Mouse (Mus musculus) neural tube, embryonic 15.5 days (tissue): ENCODE data around the gene Nr1i3. TPM values are rescaled to one million over a fixed set of nuclear protein-coding genes. Genes with fewer than 3 reads are reported as not detected.
A peak's percentile ranks its signal among the peaks of the same experiment; 100 is the strongest.

ENCODE experiments used
- ATAC-seq: fragments of 200-750 bp; cut with Nextera tagmentation; 2 replicates; pipeline ENCODE4 v1.8.0; 2017; ENCODE audit warnings: mild to moderate bottlenecking, moderate TSS enrichment, moderate library complexity; ENCODE audit not compliant: low FRiP score
- H3K27ac ChIP-seq: fragments of 300-500 bp; sonication (generic); replicated peaks from 2 replicates; pipeline ENCODE4 v1.5.1; 2015; ENCODE audit warnings: mild to moderate bottlenecking, inconsistent platforms
- H3K27me3 ChIP-seq: fragments of 300-500 bp; sonication (generic); replicated peaks from 2 replicates; pipeline ENCODE4 v1.6.1; 2015; ENCODE audit warnings: inconsistent platforms
- H3K36me3 ChIP-seq: fragments of 300-500 bp; sonication (generic); 2 replicates; pipeline ENCODE4 v1.6.1; 2015; ENCODE audit warnings: inconsistent platforms
- H3K4me1 ChIP-seq: fragments of 300-500 bp; sonication (generic); 2 replicates; pipeline ENCODE4 v1.6.1; 2015; ENCODE audit warnings: inconsistent platforms
- H3K4me2 ChIP-seq: fragments of 300-500 bp; sonication (generic); 2 replicates; pipeline ENCODE4 v1.6.1; 2015; ENCODE audit warnings: inconsistent platforms, mild to moderate bottlenecking, moderate library complexity
- H3K4me3 ChIP-seq: fragments of 300-500 bp; sonication (generic); replicated peaks from 2 replicates; pipeline ENCODE4 v1.5.1; 2015; ENCODE audit warnings: mild to moderate bottlenecking, inconsistent platforms
- H3K9ac ChIP-seq: fragments of 300-500 bp; sonication (generic); replicated peaks from 2 replicates; pipeline ENCODE4 v1.6.1; 2015; ENCODE audit warnings: mild to moderate bottlenecking, inconsistent platforms
- H3K9me3 ChIP-seq: fragments of 300-500 bp; sonication (generic); replicated peaks from 2 replicates; pipeline ENCODE4 v1.6.1; 2016; ENCODE audit warnings: inconsistent platforms
- WGBS: fragments of 180-500 bp; shearing (Covaris S2); methylation state at CpG from one replicate; pipeline ENCODE4 v1.1.7; 2015; ENCODE audit warnings: mixed read lengths; 5-methylcytosine and 5-hydroxymethylcytosine counted together
- polyA plus RNA-seq: library from polyadenylated mRNA; unstranded; fragments of >200 nt; fragmentation: Nextera tagmentation; extraction: Ambion mirVana; gene quantifications from 2 replicates; pipeline ENCODE4 v1.2.1, GENCODE M21; 2015

Nr1i3 gene
- polyA plus RNA-seq, 1 experiment from 2014 or later: 0.38 TPM

DNA sequence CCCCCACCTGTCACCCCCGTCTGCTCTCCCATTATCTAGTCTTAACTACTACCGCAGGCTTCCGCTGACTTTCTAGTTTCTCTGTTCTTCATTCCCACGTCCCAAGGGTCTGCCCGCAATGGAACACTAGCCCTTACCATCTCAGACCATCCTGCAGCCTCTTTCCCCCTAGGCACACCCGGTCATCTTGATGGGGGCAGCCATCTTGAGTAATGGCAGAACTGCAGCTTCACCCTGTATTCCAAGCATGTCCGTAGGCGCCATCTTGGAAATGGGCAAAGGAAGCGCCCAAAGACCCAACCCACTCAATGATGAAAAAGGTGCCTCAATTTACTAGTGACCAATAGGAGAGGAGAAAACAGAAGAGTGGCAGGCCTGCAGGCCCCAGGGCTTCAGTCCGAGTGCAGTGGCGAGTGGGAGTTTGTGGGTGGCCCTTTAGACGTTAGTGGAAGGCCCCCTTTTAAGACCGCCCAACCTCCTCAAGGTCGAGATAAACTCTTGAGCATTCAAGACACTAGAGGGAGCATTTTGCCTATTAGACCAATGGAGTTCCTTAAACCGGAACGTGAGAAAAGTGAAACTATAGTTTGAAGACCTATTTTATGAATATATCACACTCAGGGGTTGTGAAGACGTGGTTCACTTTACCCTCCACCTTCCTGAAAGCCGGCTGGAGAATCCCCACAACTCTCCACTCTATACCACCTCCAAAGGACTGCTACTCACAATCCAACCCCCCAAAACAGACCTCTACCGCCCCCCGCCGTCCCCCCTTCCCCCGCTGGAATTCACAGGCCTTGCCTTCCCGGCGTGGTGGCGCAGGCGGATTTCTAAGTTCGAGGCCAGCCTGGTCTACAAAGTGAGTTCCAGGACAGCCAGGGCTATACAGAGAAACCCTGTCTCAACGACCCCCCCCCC is 8.7 kb downstream of the Nr1i3 start, which contains the start of gene Tomm40l:
TSS of gene Tomm40l (minus strand) at position 277 of the 918 bp plus-strand sequence.
- peaks cover 19% of the 10 kb centered on the region for H3K36me3 ChIP-seq
- peak within 1 kb of the TSS; percentile 74 for H3K4me3 ChIP-seq
- peak; percentile 95 for ATAC-seq
- H3K27me3 ChIP-seq: no peaks in the 10 kb centered on the region
- H3K27ac ChIP-seq: peak within 1 kb of the TSS; percentile 81
- peaks cover 18% of the 10 kb centered on the region for H3K4me1 ChIP-seq
- H3K9me3 ChIP-seq: no peaks in the 10 kb centered on the region
- 4% methylated on average over 28 of the region's 28 CpGs for WGBS
- H3K9ac ChIP-seq: peak within 1 kb of the TSS; percentile 66
- peak within 1 kb of the TSS; percentile 90 for H3K4me2 ChIP-seq

DNA sequence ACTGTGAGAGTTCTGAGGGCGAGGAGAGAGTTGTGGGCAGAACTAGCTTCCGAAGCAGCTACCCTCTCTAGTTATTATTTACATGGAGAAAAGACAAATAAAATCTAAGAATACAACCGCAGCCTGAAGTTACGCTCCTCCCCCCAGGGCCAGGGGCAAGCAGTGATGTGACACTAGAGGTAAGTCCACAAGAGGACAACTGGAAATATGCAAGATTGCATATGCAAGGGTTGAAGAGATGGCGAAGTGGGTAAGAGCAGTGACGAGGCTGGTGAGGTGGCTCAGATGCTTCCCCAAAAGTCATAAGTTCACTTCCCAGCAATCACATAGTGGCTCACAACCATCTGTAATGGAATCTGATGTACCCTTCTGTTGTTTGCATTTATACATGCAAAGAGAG is 9.4 kb downstream of the Nr1i3 start:
- WGBS: 90% methylated on average over 6 of the region's 6 CpGs
- no peak for ATAC-seq
- peak overlapping the region; percentile 74 for H3K4me3 ChIP-seq
- H3K27ac ChIP-seq: peak overlapping the region; percentile 77
- H3K36me3 ChIP-seq: peaks cover 19% of the 10 kb centered on the region
- peak overlapping the region; percentile 90 for H3K4me2 ChIP-seq
- peaks cover 18% of the 10 kb centered on the region for H3K4me1 ChIP-seq
- H3K9me3 ChIP-seq: no peaks in the 10 kb centered on the region
- H3K9ac ChIP-seq: no peak overlapping the region
- H3K27me3 ChIP-seq: no peaks in the 10 kb centered on the region

DNA sequence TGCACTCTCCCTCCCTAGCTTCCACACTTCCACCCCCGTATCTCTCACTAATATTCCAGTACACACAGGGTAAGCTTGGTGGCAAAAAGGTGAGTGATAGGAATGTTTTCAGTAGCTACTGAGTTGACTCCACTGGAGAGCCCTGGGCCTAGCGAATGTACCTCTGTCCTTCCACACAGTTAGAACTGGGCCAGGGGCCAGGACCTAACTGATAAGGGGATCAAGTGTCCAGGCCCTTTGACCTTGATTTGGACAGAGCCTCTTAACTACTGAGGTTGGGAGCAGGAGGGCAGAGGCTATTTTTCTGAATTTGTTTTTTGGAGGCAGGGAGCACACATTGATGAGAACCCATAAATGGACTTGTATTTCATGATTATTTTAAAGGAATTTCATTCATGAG is 10.0 kb downstream of the Nr1i3 start:
- Histone ChIP-seq H3K4me1 (peaks cover 18% of the 10 kb centered on the region), H3K4me3 (no peak overlapping the region), H3K36me3 (peaks cover 14% of the 10 kb centered on the region), H3K9ac (no peak overlapping the region), H3K9me3 (no peaks in the 10 kb centered on the region), H3K27me3 (no peaks in the 10 kb centered on the region), H3K4me2 (no peak overlapping the region), H3K27ac (no peak overlapping the region)
- no peak for ATAC-seq
- WGBS: 88% methylated on average over 2 of the region's 2 CpGs

DNA sequence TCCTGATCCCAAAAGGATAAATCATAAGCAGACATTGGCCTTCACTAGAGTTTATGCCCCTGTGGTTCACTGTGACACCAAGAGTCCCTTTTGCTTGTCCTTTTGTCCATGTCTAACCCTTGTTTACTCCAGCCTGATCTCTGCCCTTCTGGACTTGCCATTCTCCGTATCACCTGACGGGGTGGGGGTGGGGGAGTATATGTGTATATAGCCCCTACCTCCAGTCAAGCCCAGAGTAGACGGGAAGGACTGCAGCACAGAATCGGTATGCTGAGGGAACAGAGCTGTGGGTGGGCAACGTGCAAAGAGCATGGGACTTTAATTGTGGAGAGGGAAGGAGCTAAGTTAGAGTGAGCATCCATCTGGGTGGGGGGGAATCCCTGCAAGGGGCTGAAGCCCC is 11.1 kb downstream of the Nr1i3 start, which contains the start of gene Apoa2:
TSS of gene Apoa2 (plus strand) at position 198 of the 400 bp plus-strand sequence.
- Histone ChIP-seq H3K27me3 (no peaks in the 10 kb centered on the region), H3K4me1 (peaks cover 18% of the 10 kb centered on the region), H3K4me2 (no peak within 1 kb of the TSS), H3K27ac (no peak within 1 kb of the TSS), H3K9ac (no peak within 1 kb of the TSS), H3K9me3 (no peaks in the 10 kb centered on the region), H3K4me3 (no peak within 1 kb of the TSS), H3K36me3 (peaks cover 3% of the 10 kb centered on the region)
- ATAC-seq: no peak
- 84% methylated on average over 5 of the region's 5 CpGs for WGBS

DNA sequence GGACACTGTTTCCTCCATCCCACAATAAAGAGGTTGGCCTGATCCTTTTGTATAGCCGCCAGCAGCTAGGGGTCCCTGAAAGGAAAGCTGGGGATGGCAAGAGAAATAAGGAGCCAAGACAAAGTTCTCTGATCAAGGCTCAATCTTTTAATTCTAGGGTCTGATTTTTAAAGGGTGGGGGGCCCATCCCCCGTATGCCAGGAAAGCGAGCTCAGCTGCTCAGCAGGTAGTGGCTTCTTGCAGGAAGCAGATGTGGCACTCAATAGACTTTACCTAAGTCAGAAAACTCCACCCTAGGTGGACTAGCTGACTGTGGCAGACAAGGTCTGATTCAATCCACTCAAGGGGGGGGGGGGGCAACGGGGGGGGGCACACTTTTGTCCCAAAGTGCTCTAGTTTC is 13.0 kb downstream of the Nr1i3 start:
- Histone ChIP-seq H3K4me2 (no peak overlapping the region), H3K27ac (no peak overlapping the region), H3K27me3 (no peaks in the 10 kb centered on the region), H3K4me3 (no peak overlapping the region), H3K4me1 (peaks cover 5% of the 10 kb centered on the region), H3K36me3 (no peaks in the 10 kb centered on the region), H3K9me3 (no peaks in the 10 kb centered on the region), H3K9ac (no peak overlapping the region)
- WGBS: 55% methylated on average over 4 of the region's 4 CpGs
- ATAC-seq: no peak

DNA sequence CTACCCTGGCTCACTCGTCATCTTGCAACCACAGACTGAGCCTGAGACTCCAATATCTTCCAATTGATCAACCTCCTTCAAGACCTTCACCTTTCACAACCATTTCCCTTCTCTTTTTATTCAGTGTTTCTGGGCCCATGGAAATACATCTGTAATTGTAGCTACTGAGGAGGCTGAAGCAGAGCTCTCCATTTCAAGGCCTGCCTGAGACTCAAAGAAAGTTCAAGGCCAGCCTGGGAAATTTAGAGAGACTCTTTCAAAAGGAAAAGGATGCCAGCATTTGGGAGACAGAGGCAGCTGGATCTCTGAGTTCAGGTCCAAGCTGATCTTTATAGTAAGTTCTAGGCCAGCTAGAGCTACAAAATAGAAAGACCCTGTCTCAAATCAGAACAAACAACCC is 14.1 kb downstream of the Nr1i3 start:
- Histone ChIP-seq H3K4me2 (no peak overlapping the region), H3K27me3 (no peaks in the 10 kb centered on the region), H3K4me1 (peaks cover under 1% of the 10 kb centered on the region), H3K9me3 (no peaks in the 10 kb centered on the region), H3K27ac (no peak overlapping the region), H3K9ac (no peak overlapping the region), H3K4me3 (no peak overlapping the region), H3K36me3 (no peaks in the 10 kb centered on the region)
- ATAC-seq: no peak
- WGBS: 78% methylated on average over 1 of the region's 1 CpGs

DNA sequence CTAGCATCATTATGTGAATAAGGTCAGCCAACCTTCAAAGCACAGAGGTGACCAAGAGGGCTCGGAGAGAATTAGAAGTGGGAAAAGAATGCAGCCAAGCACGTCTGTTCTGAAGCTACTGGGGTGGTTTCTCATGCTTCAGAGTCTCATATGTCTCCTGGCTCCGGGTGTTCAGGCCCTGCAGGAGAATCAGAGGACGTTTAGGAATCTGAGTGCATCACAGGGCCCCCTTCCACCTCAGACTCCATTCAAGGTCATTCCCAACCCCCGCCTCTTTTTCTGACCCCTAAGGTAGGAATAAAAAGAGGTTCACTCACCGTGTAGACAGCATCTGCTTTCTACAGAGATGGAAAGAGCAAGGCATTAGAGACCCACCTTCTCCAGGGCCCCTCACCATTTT is 16.0 kb downstream of the Nr1i3 start:
- Histone ChIP-seq H3K4me2 (no peak overlapping the region), H3K4me1 (no peaks in the 10 kb centered on the region), H3K27me3 (no peaks in the 10 kb centered on the region), H3K27ac (no peak overlapping the region), H3K4me3 (no peak overlapping the region), H3K9me3 (no peaks in the 10 kb centered on the region), H3K9ac (no peak overlapping the region), H3K36me3 (peaks cover 13% of the 10 kb centered on the region)
- no peak for ATAC-seq
- WGBS: 57% methylated on average over 6 of the region's 6 CpGs

DNA sequence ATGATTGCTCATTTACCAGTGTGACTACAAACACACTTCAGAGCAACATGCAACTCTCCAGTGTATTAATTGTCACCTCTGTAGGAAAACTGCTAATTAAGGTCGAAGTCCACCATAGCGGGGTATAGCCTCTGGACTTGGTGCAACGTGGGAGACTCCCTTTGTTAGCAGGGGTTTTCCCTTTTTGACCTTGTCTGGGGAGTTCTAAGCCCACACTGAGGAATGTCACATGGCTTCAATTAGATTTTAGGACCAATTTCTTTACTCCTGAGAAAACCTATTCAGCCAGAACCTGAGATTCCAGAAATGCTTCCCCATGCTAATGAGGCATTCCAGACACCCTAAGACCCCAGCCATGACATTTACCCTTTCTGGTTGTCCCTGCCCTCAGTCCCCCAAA is 16.4 kb downstream of the Nr1i3 start:
- no peak overlapping the region for H3K4me2 ChIP-seq
- ATAC-seq: no peak
- 73% methylated on average over 3 of the region's 3 CpGs for WGBS
- no peak overlapping the region for H3K9ac ChIP-seq
- peaks cover 18% of the 10 kb centered on the region for H3K36me3 ChIP-seq
- no peak overlapping the region for H3K4me3 ChIP-seq
- H3K27me3 ChIP-seq: no peaks in the 10 kb centered on the region
- H3K9me3 ChIP-seq: no peaks in the 10 kb centered on the region
- no peak overlapping the region for H3K27ac ChIP-seq
- H3K4me1 ChIP-seq: no peaks in the 10 kb centered on the region

DNA sequence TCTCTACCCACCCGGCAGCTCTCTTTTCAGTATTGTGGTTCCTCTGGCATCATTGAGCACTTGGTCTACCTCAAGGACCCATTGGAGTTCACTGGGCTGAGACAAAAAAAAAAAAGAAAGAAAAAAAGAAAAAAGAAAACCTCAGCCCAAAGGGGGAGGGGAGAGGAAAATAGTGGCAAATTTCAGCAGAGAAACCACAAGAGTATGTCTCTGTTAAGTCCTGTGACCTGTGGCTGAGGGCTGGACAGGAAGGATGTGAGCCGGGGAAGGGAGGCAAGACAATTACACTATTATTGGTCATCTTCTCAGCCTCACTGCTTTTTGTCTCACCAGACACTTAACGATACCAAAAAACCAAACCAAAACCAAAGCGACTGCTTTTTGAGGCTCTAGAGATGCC is 18.1 kb downstream of the Nr1i3 start:
- no peak for ATAC-seq
- H3K4me1 ChIP-seq: no peaks in the 10 kb centered on the region
- 83% methylated on average over 4 of the region's 4 CpGs for WGBS
- H3K4me3 ChIP-seq: no peak overlapping the region
- no peaks in the 10 kb centered on the region for H3K9me3 ChIP-seq
- H3K9ac ChIP-seq: no peak overlapping the region
- no peak overlapping the region for H3K27ac ChIP-seq
- H3K27me3 ChIP-seq: no peaks in the 10 kb centered on the region
- no peak overlapping the region for H3K4me2 ChIP-seq
- peaks cover 32% of the 10 kb centered on the region for H3K36me3 ChIP-seq

DNA sequence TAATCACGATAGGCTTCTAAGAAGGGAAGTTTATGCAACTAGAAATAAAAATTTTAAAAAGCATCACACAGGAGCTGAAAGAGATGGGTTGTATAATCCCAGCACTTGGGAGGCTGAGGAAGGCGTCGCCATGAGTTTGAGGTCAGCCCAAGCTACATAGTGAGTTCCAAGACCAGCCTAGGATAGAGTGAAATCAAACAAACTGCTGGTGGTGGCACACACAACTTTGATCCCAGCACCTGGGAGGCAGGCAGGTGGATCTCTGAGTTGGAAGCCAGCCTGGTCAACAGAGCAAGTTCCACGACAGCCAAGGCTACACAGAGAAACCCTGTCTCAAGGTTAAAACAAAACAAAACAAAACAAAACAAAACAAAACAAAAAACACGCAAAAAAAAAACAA is 18.6 kb downstream of the Nr1i3 start:
- Histone ChIP-seq H3K4me3 (no peak overlapping the region), H3K9ac (no peak overlapping the region), H3K4me2 (no peak overlapping the region), H3K9me3 (no peaks in the 10 kb centered on the region), H3K36me3 (peaks cover 37% of the 10 kb centered on the region), H3K27me3 (no peaks in the 10 kb centered on the region), H3K4me1 (no peaks in the 10 kb centered on the region), H3K27ac (no peak overlapping the region)
- no peak for ATAC-seq
- 87% methylated on average over 5 of the region's 5 CpGs for WGBS

DNA sequence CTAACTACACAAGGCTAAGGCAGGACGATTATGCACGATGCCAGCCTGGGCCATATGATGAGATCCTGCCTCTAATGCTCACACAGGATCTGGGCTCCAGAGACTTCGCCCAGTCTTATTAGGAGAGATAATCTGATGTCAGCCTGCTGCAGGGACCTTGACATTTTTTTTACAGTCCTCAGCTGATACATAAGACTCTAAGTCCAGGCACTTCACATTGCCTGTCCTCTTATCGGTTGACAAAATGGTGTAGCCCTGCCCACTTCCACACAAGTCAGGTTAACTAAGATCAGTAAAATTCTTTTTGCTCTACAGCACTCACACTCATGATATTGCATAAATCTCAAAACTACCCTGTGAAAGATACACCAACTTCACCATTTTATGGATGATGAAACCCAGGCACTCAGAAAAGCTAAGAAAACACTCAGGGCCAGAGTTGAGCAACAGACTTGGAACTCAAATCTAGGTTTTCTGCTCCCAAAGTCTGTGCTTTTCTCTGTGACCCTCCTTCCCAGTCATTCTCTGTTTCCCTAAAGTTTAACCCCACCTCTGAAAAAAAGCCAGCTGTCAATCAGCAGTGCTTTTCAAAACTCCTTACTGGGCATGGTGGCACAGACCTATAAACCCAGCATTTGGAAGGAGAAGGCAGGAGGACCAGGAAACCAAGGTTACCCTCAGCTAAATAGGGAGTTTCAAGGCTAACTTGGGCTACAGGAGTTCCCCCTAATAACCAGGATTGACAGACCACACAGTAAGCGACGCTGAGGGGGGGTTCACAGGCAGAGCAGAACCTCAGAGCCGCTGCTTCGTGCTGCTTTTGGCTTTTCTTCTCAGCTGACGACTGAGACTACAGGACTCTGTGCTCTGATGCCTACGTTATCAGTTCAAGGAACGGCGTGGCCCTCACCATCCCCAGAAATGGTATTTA is 19.3 kb downstream of the Nr1i3 start:
- Histone ChIP-seq H3K4me3 (no peak overlapping the region), H3K4me1 (no peaks in the 10 kb centered on the region), H3K27me3 (no peaks in the 10 kb centered on the region), H3K4me2 (no peak overlapping the region), H3K9me3 (no peaks in the 10 kb centered on the region), H3K9ac (no peak overlapping the region), H3K36me3 (peaks cover 44% of the 10 kb centered on the region), H3K27ac (no peak overlapping the region)
- 87% methylated on average over 12 of the region's 12 CpGs for WGBS
- ATAC-seq: no peak
